In genomic region chr5:136872417-136872816, GRCm38 (mm10) we compare ENCODE assay signal across 29 mouse cellular contexts. TPM values are rescaled to one million over a fixed set of nuclear protein-coding genes. Genes with fewer than 3 reads are reported as not detected.
A peak's percentile ranks its signal among the peaks of the same experiment; 100 is the strongest.
DNase-seq lines count a peak whose midpoint lies in the region; ATAC-seq and TF ChIP-seq lines count a peak whose summit lies in the region.
"Had no signal": no experiment of that assay in that cellular context is flagged by ENCODE, and none has a peak within 500 bp of the region (broad histone marks: within the 10 kb centered on the region; RNA-seq: fewer than 3 reads in every experiment).

No protein-coding gene starts in this region.

- H3K79me2 ChIP-seq in myocyte (ENCODE audit: control insufficient read depth, insufficient read depth), result no peaks in the 10 kb centered on the region

- no peak for ATAC-seq in embryonic facial prominence, embryonic 12.5 days (ENCODE audit: insufficient number of reproducible peaks, insufficient read depth, low FRiP score, low TSS enrichment)
- ATAC-seq in embryonic facial prominence, embryonic 15.5 days (ENCODE audit: insufficient number of reproducible peaks, low FRiP score, low TSS enrichment, low read depth), result no peak
- ATAC-seq: forebrain, postnatal 0 days; hindbrain, embryonic 16.5 days had no signal

- no peak for TF ChIP-seq POLR2A in myocyte (IDR thresholded peaks at IDR 0.05; ENCODE audit: insufficient read length, low read depth)

- no peak overlapping the region for H3ac ChIP-seq in myocyte (ENCODE audit: control insufficient read depth, insufficient read length)

- TF ChIP-seq CTCF in left cerebral cortex, adult 2 months (IDR thresholded peaks at IDR 0.05), result no peak

- H3K4me2 ChIP-seq in embryonic facial prominence, embryonic 12.5 days (replicated peaks), result no peak overlapping the region
- no peak overlapping the region for H3K4me2 ChIP-seq in embryonic facial prominence, embryonic 15.5 days (replicated peaks)
- peak overlapping the region; percentile 32 for H3K4me2 ChIP-seq in myocyte (ENCODE audit: low read depth)
- H3K4me2 ChIP-seq: heart, embryonic 15.5 days; limb, embryonic 12.5 days; liver, embryonic 13.5 days had no signal

- peaks cover 36% of the 10 kb centered on the region for H3K4me1 ChIP-seq in embryonic facial prominence, embryonic 12.5 days
- H3K4me1 ChIP-seq in embryonic facial prominence, embryonic 15.5 days, result peaks cover 30% of the 10 kb centered on the region
- H3K4me1 ChIP-seq: liver, embryonic 13.5 days had no signal

- WGBS in embryonic facial prominence, embryonic 12.5 days, result 71% methylated on average over 8 of the region's 8 CpGs
- WGBS in embryonic facial prominence, embryonic 15.5 days, result 67% methylated on average over 8 of the region's 8 CpGs

- peak overlapping the region; percentile 57; the same call in 1 of the 2 replicates for H3K27ac ChIP-seq in embryonic facial prominence, embryonic 12.5 days
- peak overlapping the region; percentile 31; the same call in 1 of the 2 replicates for H3K27ac ChIP-seq in embryonic facial prominence, embryonic 15.5 days (replicated peaks)
- H3K27ac ChIP-seq in left cerebral cortex, adult 2 months, result no peak overlapping the region
- H3K27ac ChIP-seq: heart, embryonic 10.5 days; heart, embryonic 15.5 days; limb, embryonic 12.5 days; liver, embryonic 13.5 days; macrophage had no signal

- DNase-seq in gastrocnemius, postnatal 25 days, result peak; percentile 53
- DNase-seq in left cerebral cortex, adult 2 months (ENCODE audit: extremely low spot score in 1 of 2, low spot score in 2 of 2), result no peak
- DNase-seq in ovary, postnatal 14 days (ENCODE audit: low spot score), result no peak
- DNase-seq in cerebellum, postnatal 25 days, result no peak
- DNase-seq: adrenal gland, postnatal 14 days; B cell, adult 2 months; cerebellum, adult 11 months; cerebellum, adult 9-10 months; forebrain, postnatal 0 days; heart, adult 11 months; kidney, adult 18-20 months; liver, embryonic 13.5 days; lung, adult 18-20 months; lung, postnatal 10 days; midbrain, embryonic 14.5 days; right cerebral cortex, adult 18-20 months; thymus, adult 2 months; thymus, postnatal 36 days had no signal

- H3K36me3 ChIP-seq in embryonic facial prominence, embryonic 12.5 days, result peaks cover 34% of the 10 kb centered on the region
- 0 out of 2 replicates have a peak, but pooled peaks cover 9% of the 10 kb centered on the region for H3K36me3 ChIP-seq in embryonic facial prominence, embryonic 15.5 days
- H3K36me3 ChIP-seq in myocyte (ENCODE audit: control insufficient read depth, insufficient read depth), result no peaks in the 10 kb centered on the region
- H3K36me3 ChIP-seq: heart, embryonic 15.5 days; liver, embryonic 13.5 days had no signal

- H3K4me3 ChIP-seq in embryonic facial prominence, embryonic 12.5 days, result no peak overlapping the region
- no peak overlapping the region for H3K4me3 ChIP-seq in embryonic facial prominence, embryonic 15.5 days (replicated peaks)
- no peak overlapping the region for H3K4me3 ChIP-seq in myocyte
- no peak overlapping the region for H3K4me3 ChIP-seq in left cerebral cortex, adult 2 months
- H3K4me3 ChIP-seq: heart, embryonic 10.5 days; heart, embryonic 15.5 days; limb, embryonic 12.5 days; liver, embryonic 13.5 days had no signal

- no peaks in the 10 kb centered on the region for H3K27me3 ChIP-seq in embryonic facial prominence, embryonic 12.5 days
- no peaks in the 10 kb centered on the region for H3K27me3 ChIP-seq in embryonic facial prominence, embryonic 15.5 days
- no peaks in the 10 kb centered on the region for H3K27me3 ChIP-seq in myocyte (ENCODE audit: control insufficient read depth, insufficient read depth, insufficient read length)
- H3K27me3 ChIP-seq: heart, embryonic 15.5 days; limb, embryonic 12.5 days; liver, embryonic 13.5 days had no signal

- H3K9ac ChIP-seq in embryonic facial prominence, embryonic 12.5 days, result no peak overlapping the region
- no peak overlapping the region for H3K9ac ChIP-seq in embryonic facial prominence, embryonic 15.5 days
- H3K9ac ChIP-seq: forebrain, postnatal 0 days; heart, embryonic 15.5 days; limb, embryonic 12.5 days; liver, embryonic 13.5 days had no signal

- intact Hi-C loops in left cerebral cortex, adult 2 months (cut with DNase I), result no loop called here

- H3K9me3 ChIP-seq in embryonic facial prominence, embryonic 12.5 days, result no peaks in the 10 kb centered on the region
- H3K9me3 ChIP-seq in embryonic facial prominence, embryonic 15.5 days (replicated peaks), result no peaks in the 10 kb centered on the region
- H3K9me3 ChIP-seq: heart, embryonic 10.5 days; heart, embryonic 15.5 days; limb, embryonic 12.5 days; liver, embryonic 13.5 days had no signal

TF ChIP-seq in myocyte, 11 proteins besides CTCF, POLR2A, EP300 and RAD21:
- TF ChIP-seq TCF3 (IDR thresholded peaks at IDR 0.05; ENCODE audit: insufficient read length, low read depth) (no peak), MYOG (IDR thresholded peaks at IDR 0.05; ENCODE audit: control insufficient read depth in 1 of 3, insufficient read depth in 1 of 3, insufficient read length in 2 of 3, low read depth in 2 of 3) (peak; percentile 27 to 79 (median 62)), MYOD1 (IDR thresholded peaks at IDR 0.05; ENCODE audit: control insufficient read depth in 1 of 3, insufficient read length in 2 of 3, low read depth in 2 of 3) (peak; percentile 87 to 96 (median 94)), E2F4 (IDR thresholded peaks at IDR 0.05; ENCODE audit: insufficient read depth) (no peak), POLR2AphosphoS2 (IDR thresholded peaks at IDR 0.05; ENCODE audit: insufficient read length, low read depth) (no peak), CEBPB (IDR thresholded peaks at IDR 0.05; ENCODE audit: insufficient read depth, poor library complexity, severe bottlenecking) (no peak), TCF12 (IDR thresholded peaks at IDR 0.05; ENCODE audit: insufficient read depth, poor library complexity, severe bottlenecking) (peak; percentile 20), SRF (IDR thresholded peaks at IDR 0.05; ENCODE audit: control insufficient read depth, insufficient read length, low read depth) (no peak), MAX (IDR thresholded peaks at IDR 0.05; ENCODE audit: low read depth) (peak; percentile 14), REST (IDR thresholded peaks at IDR 0.05; ENCODE audit: insufficient read depth, insufficient read length) (no peak), USF1 (IDR thresholded peaks at IDR 0.05; ENCODE audit: low read depth) (peak; percentile 66)

RNA-seq across cellular contexts. Expression of gene Col26a1, which starts 10.6 kb away (rescaled TPM):
- polyA plus RNA-seq in embryonic facial prominence, embryonic 12.5 days (2016; fragmentation: Nextera tagmentation; extraction: Ambion mirVana), result 239 and 242 TPM in 2 replicates
- 247 and 258 TPM in 2 replicates for polyA plus RNA-seq in embryonic facial prominence, embryonic 15.5 days (2015; fragmentation: Nextera tagmentation; extraction: Ambion mirVana)
- total RNA-seq in gastrocnemius, postnatal 25 days (2021), result 1 to 10 TPM; 4.9 to 5.7 TPM
- polyA plus RNA-seq in myocyte (2012; fragmentation: generic; extraction: Trizol), result 1.00 TPM
- total RNA-seq in left cerebral cortex, adult 2 months (2021), result 10 to 100 TPM in 1 of 2 experiments, 1 to 10 TPM in 1; 9.4 to 12.8 TPM
- total RNA-seq: common myeloid progenitor, adult 5-6 weeks; monocyte, adult 5-6 weeks; neutrophil, adult 5-6 weeks had no signal
- polyA plus RNA-seq: macrophage had no signal

RNA-seq across cellular contexts. Expression of gene Ift22, which starts 35.5 kb away (rescaled TPM):
- 67.9 and 70.2 TPM in 2 replicates for polyA plus RNA-seq in embryonic facial prominence, embryonic 12.5 days (2016; fragmentation: Nextera tagmentation; extraction: Ambion mirVana)
- polyA plus RNA-seq in embryonic facial prominence, embryonic 15.5 days (2015; fragmentation: Nextera tagmentation; extraction: Ambion mirVana), result 76.5 and 104 TPM in 2 replicates
- total RNA-seq in gastrocnemius, postnatal 25 days (2021), result 1 to 10 TPM; 5.6 to 6.9 TPM
- 19.6 TPM for polyA plus RNA-seq in myocyte (2012; fragmentation: generic; extraction: Trizol)
- total RNA-seq in left cerebral cortex, adult 2 months (2021), result 10 to 100 TPM; 94.8 to 95.0 TPM

Comparison
In these comparisons a context has a peak if more than half of its experiments do, and no peak if none do; other contexts are left out.
1. RNA of gene Col26a1, which starts 10.6 kb away (polyA plus RNA-seq): 247 to 258 TPM in embryonic facial prominence, embryonic 15.5 days and 239 to 242 TPM in embryonic facial prominence, embryonic 12.5 days; 1.00 TPM in myocyte (single experiment); every median in the first group is over 100 times any median in the second.